ENCODE assay signal across 8 mouse cellular contexts in genomic region chr2:181039356-181039680, GRCm38 (mm10). TPM values are rescaled to one million over a fixed set of nuclear protein-coding genes. Genes with fewer than 3 reads are reported as not detected.
DNase-seq lines count a peak whose midpoint lies in the region; ATAC-seq lines count a peak whose summit lies in the region.

No protein-coding gene starts in this region.

- no peak for DNase-seq in kidney, postnatal 36 days
- no peak for DNase-seq in frontal cortex, postnatal 14 days (ENCODE audit: low spot score in 2 of 2)
- no peak for DNase-seq in adrenal gland, postnatal 4 days (ENCODE audit: low spot score in 2 of 2)

- WGBS in kidney, embryonic 16.5 days = under 1% methylated on average over 16 of the region's 16 CpGs
- 0% methylated on average over 16 of the region's 16 CpGs for whole genome bisulfite sequencing in embryonic facial prominence, embryonic 15.5 days
- 0% methylated on average over 16 of the region's 16 CpGs for WGBS in intestine, embryonic 16.5 days
- under 1% methylated on average over 16 of the region's 16 CpGs for WGBS in neural tube, embryonic 12.5 days

- peaks cover 41% of the 10 kb centered on the region for H3K27me3 ChIP-seq in kidney, embryonic 16.5 days (ENCODE audit: insufficient read depth, low read length)
- H3K27me3 ChIP-seq in embryonic facial prominence, embryonic 15.5 days = peaks cover 57% of the 10 kb centered on the region
- peaks cover 50% of the 10 kb centered on the region for H3K27me3 ChIP-seq in intestine, embryonic 16.5 days (replicated peaks; ENCODE audit: control insufficient read depth, insufficient read depth, low read length)
- H3K27me3 ChIP-seq in neural tube, embryonic 12.5 days (replicated peaks) = peaks cover 21% of the 10 kb centered on the region

- H3K4me1 ChIP-seq in kidney, embryonic 16.5 days (ENCODE audit: insufficient read depth, low read length) = peaks cover 23% of the 10 kb centered on the region
- peaks cover 14% of the 10 kb centered on the region for H3K4me1 ChIP-seq in embryonic facial prominence, embryonic 15.5 days
- peaks cover 14% of the 10 kb centered on the region for H3K4me1 ChIP-seq in intestine, embryonic 16.5 days (ENCODE audit: control insufficient read depth, insufficient read depth, low read length)
- H3K4me1 ChIP-seq in neural tube, embryonic 12.5 days = peaks cover 70% of the 10 kb centered on the region

- H3K9me3 ChIP-seq in kidney, embryonic 16.5 days (ENCODE audit: low read length) = no peaks in the 10 kb centered on the region
- no peaks in the 10 kb centered on the region for H3K9me3 ChIP-seq in embryonic facial prominence, embryonic 15.5 days (replicated peaks)
- H3K9me3 ChIP-seq in intestine, embryonic 16.5 days (ENCODE audit: control insufficient read depth, low read length) = no peaks in the 10 kb centered on the region
- no peaks in the 10 kb centered on the region for H3K9me3 ChIP-seq in neural tube, embryonic 12.5 days

- peak overlapping the region; percentile 69 for H3K9ac ChIP-seq in kidney, embryonic 16.5 days (replicated peaks; ENCODE audit: low read length)
- peak overlapping the region; percentile 28; the same call in 1 of the 2 replicates for H3K9ac ChIP-seq in embryonic facial prominence, embryonic 15.5 days
- peak overlapping the region; percentile 59; the same call in 1 of the 2 replicates for H3K9ac ChIP-seq in intestine, embryonic 16.5 days (ENCODE audit: low read depth, low read length)
- H3K9ac ChIP-seq in neural tube, embryonic 12.5 days = peak overlapping the region; percentile 84

- ATAC-seq in kidney, embryonic 16.5 days (ENCODE audit: low FRiP score, low TSS enrichment) = peak; percentile 3; the same call in 1 of the 2 replicates
- ATAC-seq in embryonic facial prominence, embryonic 15.5 days (ENCODE audit: insufficient number of reproducible peaks, low FRiP score, low TSS enrichment, low read depth) = no peak
- ATAC-seq in intestine, embryonic 16.5 days = no peak
- no peak for ATAC-seq in neural tube, embryonic 12.5 days (ENCODE audit: low FRiP score, low read depth)
- ATAC-seq in frontal cortex, adult (ENCODE audit: low TSS enrichment) = no peak

- peak overlapping the region; percentile 58 for H3K4me3 ChIP-seq in kidney, embryonic 16.5 days (ENCODE audit: low read length)
- peak overlapping the region; percentile 60 for H3K4me3 ChIP-seq in embryonic facial prominence, embryonic 15.5 days (replicated peaks)
- peak overlapping the region; percentile 60 for H3K4me3 ChIP-seq in intestine, embryonic 16.5 days (ENCODE audit: low read length)
- H3K4me3 ChIP-seq in neural tube, embryonic 12.5 days = peak overlapping the region; percentile 69

- H3K4me2 ChIP-seq in kidney, embryonic 16.5 days (replicated peaks; ENCODE audit: low read depth, low read length) = peak overlapping the region; percentile 87
- peak overlapping the region; percentile 95 for H3K4me2 ChIP-seq in embryonic facial prominence, embryonic 15.5 days (replicated peaks)
- peak overlapping the region; percentile 93 for H3K4me2 ChIP-seq in intestine, embryonic 16.5 days (ENCODE audit: low read depth, low read length)
- peak overlapping the region; percentile 83 for H3K4me2 ChIP-seq in neural tube, embryonic 12.5 days (replicated peaks)

- no peak overlapping the region for H3K27ac ChIP-seq in kidney, embryonic 16.5 days (ENCODE audit: low read length)
- no peak overlapping the region for H3K27ac ChIP-seq in embryonic facial prominence, embryonic 15.5 days (replicated peaks)
- no peak overlapping the region for H3K27ac ChIP-seq in intestine, embryonic 16.5 days (ENCODE audit: low read length)
- H3K27ac ChIP-seq in neural tube, embryonic 12.5 days = 0 out of 2 replicates have a peak overlapping the region, but pooled peaks have one; percentile 26

- no peaks in the 10 kb centered on the region for H3K36me3 ChIP-seq in kidney, embryonic 16.5 days (ENCODE audit: insufficient read depth, low read length)
- no peaks in the 10 kb centered on the region for H3K36me3 ChIP-seq in embryonic facial prominence, embryonic 15.5 days
- no peaks in the 10 kb centered on the region for H3K36me3 ChIP-seq in intestine, embryonic 16.5 days (ENCODE audit: control insufficient read depth, insufficient read depth, low read length)
- peaks cover 17% of the 10 kb centered on the region for H3K36me3 ChIP-seq in neural tube, embryonic 12.5 days

RNA-seq across cellular contexts. Expression of gene Chrna4, which starts 4.0 kb away (rescaled TPM):
- 4.3 TPM in 2 replicates for polyA plus RNA-seq in kidney, embryonic 16.5 days (2015; fragmentation: Nextera tagmentation; extraction: Ambion mirVana)
- 3.4 and 3.5 TPM in 2 replicates for polyA plus RNA-seq in embryonic facial prominence, embryonic 15.5 days (2015; fragmentation: Nextera tagmentation; extraction: Ambion mirVana)
- polyA plus RNA-seq in intestine, embryonic 16.5 days (2015; fragmentation: Nextera tagmentation; extraction: Ambion mirVana) = 0.51 and 0.70 TPM in 2 replicates
- 61.7 and 65.1 TPM in 2 replicates for polyA plus RNA-seq in neural tube, embryonic 12.5 days (2016; fragmentation: Nextera tagmentation; extraction: Ambion mirVana)
- total RNA-seq in adrenal gland, postnatal 4 days (2021) = 10 to 100 TPM; 11.1 to 13.6 TPM

RNA-seq across cellular contexts. Expression of gene Col20a1, which starts 53.0 kb away (rescaled TPM):
- polyA plus RNA-seq in kidney, embryonic 16.5 days (2015; fragmentation: Nextera tagmentation; extraction: Ambion mirVana) = 0.22 and 0.47 TPM in 2 replicates
- polyA plus RNA-seq in embryonic facial prominence, embryonic 15.5 days (2015; fragmentation: Nextera tagmentation; extraction: Ambion mirVana) = 3.3 and 3.5 TPM in 2 replicates
- 0.27 and 0.61 TPM in 2 replicates for polyA plus RNA-seq in intestine, embryonic 16.5 days (2015; fragmentation: Nextera tagmentation; extraction: Ambion mirVana)
- 1.8 TPM in 2 replicates for polyA plus RNA-seq in neural tube, embryonic 12.5 days (2016; fragmentation: Nextera tagmentation; extraction: Ambion mirVana)
- 1 to 10 TPM; 5.6 to 6.3 TPM for total RNA-seq in adrenal gland, postnatal 4 days (2021)

Comparison
In these comparisons a context has a peak if more than half of its experiments do, and no peak if none do; other contexts are left out.
1. H3K9ac ChIP-seq: peak in every context shown above with its lines; median percentile 84 in neural tube, embryonic 12.5 days; 69 in kidney, embryonic 16.5 days; 59 in intestine, embryonic 16.5 days; 28 in embryonic facial prominence, embryonic 15.5 days.
2. RNA of gene Chrna4, which starts 4.0 kb away (polyA plus RNA-seq): 61.7 to 65.1 TPM in neural tube, embryonic 12.5 days; 4.3 TPM in kidney, embryonic 16.5 days, 3.4 to 3.5 TPM in embryonic facial prominence, embryonic 15.5 days and 0.51 to 0.70 TPM in intestine, embryonic 16.5 days; every median in the first group is over 10 times any median in the second.
3. Peak in every context shown above with its lines, with median percentiles within 50 percentile points of each other: H3K4me2 ChIP-seq and H3K4me3 ChIP-seq.